Mouse (Mus musculus) kidney, postnatal 36 days (tissue): Measurements from ENCODE around the gene Klhl24.

Source experiments
- DNase-seq, 2 experiments: peaks; one replicate each; pipeline ENCODE4 v3.0.0; 2021 to 2022; ENCODE audit warnings: mixed read lengths in 2 of 2

The Klhl24 gene

DNA sequence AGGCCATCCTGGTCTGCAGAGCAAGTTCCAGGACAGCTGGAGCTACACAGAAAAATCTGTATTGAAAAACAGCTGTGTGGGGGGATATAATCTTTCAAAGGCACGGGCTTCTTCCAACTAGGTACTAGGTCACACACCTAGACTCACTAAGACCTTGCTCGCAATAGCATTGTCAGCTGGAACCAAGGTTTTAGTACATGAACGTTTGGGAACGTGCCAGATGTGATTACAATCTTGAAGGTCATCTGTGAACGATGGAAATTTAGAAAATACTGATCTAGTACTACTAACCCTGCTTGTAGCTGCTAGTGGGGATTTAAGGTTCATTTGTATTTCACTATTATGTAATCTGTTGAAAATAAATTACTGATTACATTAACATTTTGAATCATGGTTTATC lies 54.6 kb downstream of the Klhl24 start:
- DNase-seq: peak; percentile 29 to 44

DNA sequence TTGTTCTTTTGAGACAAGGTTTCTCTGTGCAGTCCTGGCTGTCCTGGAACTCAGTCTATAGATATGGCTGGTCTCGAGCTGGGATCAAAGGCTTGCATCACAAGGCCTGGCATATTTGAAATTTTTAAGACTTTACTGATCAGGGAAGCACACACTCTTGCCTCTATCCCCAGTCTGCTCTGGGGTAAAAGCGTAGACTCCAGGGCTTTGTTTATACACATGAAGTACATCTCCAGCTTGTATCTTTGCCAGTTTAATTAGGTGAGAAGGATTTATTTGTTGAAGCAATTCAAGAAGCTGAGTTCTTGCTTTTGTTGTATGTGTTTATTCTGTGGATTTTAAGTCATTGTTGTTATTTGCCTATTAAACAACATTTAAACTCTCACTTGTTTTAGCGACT lies 56.4 kb downstream of the Klhl24 start:
- DNase-seq: no peak

- DNase-seq: peak in 1 of 2 experiments; percentile 34
Measured at GRCm38 (mm10) chr16:20160130-20160529, 62.8 kb downstream of the Klhl24 start.

GRCm38 (mm10) chr16:20169071-20169470 lies 71.7 kb downstream of the Klhl24 start:
- no peak for DNase-seq

- no peak for DNase-seq
Measured at GRCm38 (mm10) chr16:20169471-20170106, 72.2 kb downstream of the Klhl24 start.
